Mouse (Mus musculus) embryo, embryonic 10.5 days (tissue): ENCODE results near the gene Cib1.

Experiments used
- DNase-seq: peaks from one replicate; pipeline ENCODE4 v3.0.0-alpha.2; 2015; ENCODE audit warnings: low spot score

Gene Cib1

DNA sequence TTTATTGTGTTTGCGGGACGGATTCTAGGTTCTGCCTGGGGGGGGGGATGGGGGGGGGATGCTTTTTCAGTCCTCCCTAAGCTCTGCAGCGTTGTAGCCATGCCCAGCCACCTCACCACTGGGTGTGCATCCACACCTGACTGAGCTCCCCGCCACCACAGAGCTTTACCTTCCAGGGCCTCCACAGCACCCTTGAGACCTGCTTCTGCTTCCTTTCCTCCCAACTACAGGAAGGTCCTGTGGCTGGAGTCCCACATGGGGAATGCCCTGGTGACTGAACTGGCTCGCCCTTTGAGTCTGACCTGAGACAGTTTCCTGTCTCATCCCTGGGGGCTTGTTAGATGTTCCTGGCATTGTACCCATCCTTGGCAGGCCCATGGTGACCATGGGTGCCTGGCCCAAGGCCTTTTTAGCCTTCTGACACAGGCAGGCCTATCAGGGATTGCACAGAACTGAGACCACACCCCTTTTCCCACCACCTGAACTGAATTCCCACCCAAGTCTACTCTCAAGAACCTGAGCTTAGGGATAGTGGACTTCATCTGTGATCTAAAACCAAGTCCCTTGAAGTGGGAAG, 31.6 kb downstream of the Cib1 start:
- no peak for DNase-seq

DNA sequence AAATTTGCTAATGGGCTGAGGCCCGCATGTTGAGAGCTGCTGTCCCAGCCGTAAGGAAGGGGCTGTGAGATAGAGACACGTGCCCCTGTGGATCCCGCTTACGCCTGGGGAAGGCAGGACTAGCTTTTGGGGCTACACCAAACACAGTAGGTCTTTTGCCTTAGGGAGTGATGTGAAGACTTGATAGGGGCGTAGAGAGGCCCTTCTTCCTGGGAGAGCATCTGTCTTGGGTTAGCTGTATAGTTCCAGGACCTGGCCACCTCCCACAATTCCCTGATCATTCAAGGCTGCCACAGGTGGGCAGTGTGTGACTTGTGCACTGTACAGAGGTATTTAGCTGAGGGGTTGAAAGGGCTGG, 32.0 kb downstream of the Cib1 start:
- DNase-seq, result no peak

DNA sequence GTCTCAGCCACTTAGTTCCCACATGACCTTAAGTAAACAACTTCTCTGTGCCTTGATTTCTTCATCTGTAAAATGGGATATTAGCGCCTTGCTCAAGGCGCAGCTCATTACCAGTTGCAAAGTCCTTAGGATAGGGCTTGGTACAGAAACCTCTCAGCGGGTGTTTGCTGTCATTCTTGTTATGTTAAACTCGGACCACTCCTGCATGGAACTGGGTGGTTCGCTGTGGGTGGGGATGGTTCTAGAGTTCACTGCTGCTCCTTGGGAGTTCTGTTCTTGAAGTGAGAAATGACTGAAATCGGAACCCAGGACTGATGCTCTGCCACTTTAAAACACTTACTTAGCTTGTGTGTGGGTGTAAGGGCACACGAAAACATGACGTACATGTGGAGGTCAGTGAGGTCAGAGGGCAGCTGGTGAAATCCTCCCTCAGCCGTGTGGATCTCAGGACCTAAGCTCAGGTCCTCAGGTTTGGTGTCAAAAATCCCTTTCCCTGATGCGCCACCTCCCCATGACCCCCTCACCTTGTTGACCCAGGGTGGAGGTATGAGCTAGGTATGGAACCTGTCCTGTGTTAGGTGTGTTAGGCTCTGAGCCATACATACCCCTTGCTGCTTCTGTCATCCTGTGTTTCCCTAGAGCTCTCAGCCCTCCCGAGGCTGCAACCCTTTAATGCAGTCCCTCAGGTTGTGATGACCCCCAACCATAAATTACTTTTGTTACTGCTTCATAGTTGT, 32.6 kb downstream of the Cib1 start:
- DNase-seq, result no peak

DNA sequence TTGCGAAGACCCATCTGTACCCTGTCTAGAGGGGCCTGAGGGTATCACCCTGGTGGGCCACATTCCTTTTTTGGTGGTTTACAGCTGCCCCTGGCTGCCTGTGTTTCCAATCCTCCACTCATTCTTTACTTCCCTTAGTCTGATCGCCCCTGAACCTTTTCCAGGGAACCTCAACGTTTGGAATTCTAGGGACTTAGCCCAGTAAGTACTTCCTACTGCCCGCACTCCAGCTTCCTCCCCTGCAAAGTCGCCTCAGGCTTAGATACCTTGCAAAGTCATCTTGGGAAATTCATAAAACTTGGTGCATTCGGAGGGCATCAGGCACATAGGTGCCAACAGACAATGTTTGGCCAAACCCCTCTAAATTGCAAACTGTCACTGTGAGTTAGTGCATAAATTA, 33.3 kb downstream of the Cib1 start:
- DNase-seq, result no peak

DNA sequence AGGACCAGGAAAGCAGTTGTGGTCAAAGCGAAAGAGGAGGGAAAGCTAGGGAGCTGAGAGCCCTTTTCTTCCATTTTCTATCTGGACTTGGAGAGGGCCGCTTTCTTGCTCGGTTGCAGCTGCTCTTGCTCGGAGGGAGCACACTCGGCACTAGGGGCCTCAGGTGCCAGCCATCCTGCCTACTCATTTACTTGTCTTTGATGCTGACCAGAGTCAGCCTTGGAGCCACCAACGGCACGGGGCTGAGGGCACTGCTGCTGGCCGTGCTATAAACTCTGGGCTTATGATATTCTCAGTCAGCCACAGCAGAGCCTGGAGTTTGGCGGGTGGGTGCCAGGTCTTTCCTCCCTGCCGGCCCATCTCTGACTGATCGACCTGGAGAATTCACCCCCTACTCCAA, 33.8 kb downstream of the Cib1 start:
- DNase-seq, result peak; percentile 43

DNA sequence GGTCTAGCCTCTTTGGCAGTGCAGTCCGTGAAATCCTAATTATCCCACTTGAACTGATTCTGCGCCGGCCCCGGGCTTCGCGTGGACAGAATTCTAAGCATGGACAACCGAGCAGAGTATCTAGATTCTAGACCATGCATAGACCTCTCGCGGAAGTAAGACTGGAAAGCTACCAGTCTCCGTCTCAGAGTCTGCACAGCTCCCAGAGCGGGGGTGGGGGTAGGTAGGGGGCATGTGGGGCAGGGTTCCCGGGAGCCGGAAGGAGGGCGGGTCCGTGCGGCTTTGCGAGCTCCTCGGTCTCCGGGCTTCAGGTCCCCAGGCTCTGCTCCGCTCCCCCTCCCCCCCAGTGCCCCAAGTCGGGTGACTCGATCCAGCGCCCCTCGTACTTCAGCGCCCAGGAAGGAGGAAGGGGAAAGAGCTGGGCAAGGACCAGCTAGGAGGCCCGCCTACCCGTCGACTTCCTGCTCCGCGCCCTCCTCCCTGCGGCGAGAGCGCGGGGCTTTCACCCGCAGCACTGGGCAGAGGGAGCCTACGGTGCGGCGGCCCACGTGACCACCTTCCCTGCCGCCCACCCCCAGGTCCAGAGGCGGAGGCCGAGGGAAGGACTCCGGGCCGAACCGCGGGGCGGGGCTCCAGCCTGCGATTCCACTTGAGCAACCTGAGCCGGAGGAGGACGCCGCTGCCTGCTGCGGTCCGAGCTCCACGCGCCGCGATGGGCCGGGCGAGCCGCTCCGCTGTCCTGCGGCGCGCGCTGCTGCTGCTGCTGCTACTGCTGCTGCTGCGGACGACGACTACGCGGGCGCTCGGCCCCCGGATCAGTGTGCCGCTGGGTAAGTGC, 34.5 kb downstream of the Cib1 start:
- DNase-seq, result peak; percentile 91

DNA sequence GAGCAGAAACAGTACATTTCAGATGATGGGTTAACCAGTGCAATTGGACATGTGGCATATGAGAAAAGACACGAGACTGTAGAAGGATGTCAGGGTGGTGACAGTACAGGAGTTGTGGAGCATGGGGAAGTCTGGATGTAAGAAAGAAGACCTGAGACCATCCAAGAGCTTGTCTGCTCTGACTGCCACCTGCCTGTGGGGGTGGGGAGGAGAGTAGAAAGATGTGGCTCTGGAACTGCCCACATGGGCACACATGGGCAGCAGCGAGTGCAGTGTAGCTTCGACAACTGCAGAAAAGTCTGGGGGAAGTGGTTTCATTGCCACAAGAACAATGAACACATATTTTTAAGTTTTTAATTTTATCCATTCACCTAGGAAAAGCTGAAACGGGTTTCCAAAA, 35.2 kb downstream of the Cib1 start:
- DNase-seq, result peak; percentile 42

DNA sequence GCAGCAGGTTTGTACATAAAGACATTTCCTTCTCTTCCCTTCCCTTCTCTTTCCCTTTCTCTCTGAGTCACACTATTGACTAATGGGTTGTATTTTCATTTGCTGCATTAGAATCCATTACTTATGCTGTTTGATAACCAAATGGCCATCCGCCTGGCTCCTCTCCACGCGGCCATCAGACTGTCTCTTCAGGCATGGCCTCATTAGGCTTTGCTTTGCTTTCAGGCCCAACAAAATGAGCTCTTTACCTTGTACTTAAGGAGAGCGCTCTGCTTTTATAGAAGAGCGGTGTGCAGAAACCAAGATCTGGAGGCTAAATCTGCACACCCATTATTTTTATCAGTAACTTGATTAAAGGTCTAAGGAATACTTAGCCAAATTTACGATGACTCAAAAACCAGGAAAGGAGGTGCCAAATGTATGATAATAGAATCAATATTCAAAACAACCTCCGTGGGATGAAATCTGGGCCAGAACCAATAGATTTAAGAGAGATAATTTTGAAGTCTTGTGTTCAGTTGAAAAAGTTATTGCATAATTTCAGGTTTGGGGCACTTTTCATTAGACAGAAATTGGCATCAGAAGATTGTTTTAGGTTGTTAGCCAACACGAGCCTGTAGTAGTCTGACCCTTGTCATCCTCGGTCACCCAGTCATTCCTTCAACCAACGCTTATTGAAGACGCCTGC, 36.9 kb downstream of the Cib1 start:
- DNase-seq, result no peak

DNA sequence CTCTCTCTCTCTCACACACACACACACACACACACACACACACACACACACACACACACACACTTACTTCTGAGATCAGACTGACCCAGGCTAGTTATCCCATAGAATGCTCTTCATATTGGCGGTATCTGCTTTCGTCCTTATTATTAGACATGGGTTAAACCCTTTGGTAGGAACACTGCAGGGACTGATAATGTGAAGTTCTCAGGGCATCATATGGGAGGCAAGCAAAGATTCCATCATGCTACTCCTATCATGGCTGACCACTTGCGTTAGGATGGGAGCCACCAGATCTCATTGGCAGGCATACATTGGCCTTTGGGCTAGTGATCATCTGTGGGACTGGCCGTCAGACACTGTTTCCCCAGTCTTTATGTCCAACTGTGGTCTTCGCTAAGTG, 37.5 kb downstream of the Cib1 start:
- no peak for DNase-seq

DNA sequence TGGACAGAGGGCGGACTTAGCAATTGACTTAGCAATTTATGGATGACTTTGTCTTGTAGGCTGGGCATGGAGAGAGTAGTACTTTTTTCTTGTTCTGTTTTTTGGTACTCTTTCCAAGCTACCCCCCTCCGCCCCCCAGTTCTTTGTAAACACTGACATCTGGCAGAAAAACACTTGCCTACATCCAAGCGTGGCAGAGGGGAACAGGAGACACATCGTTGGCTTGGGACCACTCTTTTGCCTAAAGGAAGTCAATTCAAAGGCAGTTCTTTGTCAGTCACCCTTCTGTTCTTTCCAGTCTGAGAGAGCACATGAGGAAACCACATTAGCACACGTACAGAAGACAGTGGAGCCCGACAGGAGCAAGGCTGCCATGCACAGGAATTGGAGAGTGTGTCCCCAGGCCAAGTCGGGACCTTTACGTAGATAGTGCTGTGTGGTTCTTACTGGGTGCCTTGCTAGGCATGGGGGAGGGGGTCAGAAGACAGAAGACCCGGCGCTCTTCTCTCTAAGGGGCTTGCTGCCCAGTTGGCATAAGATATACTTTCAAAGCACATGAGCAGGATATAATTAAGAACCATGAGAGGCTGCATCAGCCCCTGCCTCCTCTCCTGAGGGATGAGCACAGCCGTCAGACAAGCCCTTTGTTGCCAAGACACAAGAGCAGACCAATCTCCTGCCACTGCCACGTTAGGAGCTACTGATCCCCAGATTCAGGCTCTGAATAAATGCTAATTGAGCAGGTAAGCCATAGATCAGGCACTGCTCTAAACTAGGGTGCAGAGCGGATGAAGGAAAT, 38.5 kb downstream of the Cib1 start:
- no peak for DNase-seq

DNA sequence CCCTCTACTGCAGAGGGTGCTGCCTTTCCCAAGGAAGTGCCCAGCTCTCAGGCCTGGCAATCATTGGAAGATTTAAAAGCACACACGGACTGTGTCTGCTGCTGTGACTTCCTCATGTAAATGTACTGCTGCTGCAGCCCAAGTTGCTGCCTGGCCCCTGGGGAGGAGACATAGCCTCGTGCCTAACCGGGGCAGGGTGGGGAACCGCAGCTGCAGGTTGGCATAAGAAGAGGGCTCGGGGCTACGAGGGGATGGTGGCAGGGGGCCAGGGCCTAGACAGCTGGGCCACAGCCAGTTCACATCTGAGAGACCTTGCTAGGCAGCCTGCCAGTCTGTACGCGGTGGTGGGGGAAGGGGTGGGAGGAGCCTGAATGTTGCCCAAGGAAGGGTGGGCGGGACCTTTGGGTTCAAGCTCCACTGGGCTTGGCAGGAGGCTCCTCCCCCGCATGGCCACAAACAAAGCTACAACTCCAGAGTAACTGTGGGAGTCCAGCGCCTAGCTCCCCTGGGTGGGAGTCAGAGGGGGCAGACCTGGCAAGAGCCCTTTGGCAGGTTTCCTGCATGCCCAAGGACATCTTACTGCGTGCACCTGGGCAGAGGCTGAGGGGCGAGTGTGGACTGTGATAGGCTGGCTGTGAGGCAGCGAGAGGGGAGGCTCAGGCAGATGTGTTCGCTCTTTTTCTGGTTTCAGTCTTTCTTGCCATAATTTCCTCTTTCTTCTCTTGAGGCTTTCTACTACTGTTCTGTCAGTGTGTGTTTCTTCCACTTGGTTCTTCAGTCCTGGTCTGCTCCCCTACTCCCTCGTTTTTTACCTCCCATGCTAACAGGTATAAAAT, 40.2 kb downstream of the Cib1 start:
- DNase-seq, result peak; percentile 94

DNA sequence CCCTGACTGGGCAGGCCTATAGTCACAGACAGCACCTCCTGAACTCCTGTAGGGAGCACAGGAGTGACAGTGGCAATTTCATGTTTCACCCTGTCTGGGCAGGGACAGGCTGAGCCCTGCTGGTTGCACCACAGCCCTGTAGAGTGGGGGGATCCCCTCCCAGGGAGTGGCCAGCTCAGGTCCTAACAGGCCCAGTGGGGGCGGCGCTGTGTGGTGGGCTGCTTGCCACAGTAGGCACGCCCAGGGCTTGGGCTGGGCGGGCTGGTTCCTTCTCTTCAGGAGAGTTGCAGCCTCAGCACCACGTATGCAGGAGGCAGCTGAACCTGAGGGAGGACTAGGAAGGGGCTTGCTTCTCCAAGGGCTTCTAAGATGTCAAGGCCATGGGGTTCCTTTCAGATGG, 41.2 kb downstream of the Cib1 start:
- DNase-seq, result peak; percentile 33

DNA sequence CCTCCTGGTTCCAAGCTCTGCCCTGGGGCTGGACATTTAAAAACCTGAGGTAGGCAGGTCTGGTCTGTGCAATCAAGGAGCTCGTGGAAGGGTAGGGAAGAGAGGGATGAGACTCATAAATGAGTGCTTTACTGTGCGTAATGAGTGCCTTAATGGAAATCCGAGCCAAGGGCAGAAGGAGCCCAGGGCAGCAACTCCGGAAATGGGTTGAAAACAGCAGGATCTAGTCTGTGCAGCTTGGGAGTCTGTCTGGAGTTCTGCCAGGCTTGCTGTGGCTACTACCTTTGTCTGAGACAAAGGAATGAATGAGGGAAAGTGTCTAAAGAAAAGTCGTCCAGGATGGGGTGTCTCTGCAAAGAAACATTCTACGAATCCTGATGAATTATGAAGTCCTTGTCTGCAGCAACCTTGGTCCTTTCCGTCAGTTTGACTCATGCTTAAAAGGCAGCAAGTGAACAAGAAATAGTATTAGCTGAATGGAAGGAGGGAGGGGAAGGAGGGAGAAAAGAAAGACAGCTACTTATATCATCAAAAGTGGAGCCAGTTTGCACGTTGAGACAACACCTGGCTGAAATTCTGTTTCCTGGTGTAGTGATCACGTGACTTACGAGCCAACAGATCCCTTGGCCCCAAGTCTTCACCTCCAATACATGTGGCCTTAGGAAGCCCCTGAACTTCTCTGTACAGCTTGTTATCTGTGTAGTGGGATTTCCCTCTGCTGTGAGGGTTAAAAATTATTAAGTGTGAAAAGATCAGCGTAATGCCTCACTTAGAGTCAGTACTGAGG, 43.3 kb downstream of the Cib1 start:
- no peak for DNase-seq

DNA sequence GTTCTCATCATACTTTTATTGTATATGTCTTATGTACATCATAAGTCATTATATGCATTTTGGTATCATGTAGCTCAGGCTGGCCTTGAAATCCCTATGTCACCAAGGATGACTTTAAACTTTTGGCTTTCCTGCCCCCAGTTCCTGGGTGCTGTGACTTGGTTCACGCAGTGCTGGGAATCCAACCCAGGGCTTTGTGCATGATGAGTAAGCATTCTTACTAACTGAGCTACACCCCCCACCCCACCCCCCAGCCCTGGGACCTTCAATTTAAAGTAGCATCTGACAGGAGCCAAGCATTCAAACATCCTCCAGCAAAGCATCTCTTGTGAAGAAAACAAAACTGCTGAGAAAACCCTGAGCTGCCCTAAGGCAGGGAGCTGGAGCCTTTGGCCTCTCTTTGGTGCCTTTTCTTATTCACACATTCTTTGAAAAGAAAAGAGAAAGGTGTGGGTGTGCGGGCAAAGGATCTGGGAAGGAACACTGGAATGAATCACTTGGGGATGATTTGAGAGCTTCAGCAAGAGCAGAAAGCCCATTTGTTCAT, 44.0 kb downstream of the Cib1 start:
- no peak for DNase-seq

DNA sequence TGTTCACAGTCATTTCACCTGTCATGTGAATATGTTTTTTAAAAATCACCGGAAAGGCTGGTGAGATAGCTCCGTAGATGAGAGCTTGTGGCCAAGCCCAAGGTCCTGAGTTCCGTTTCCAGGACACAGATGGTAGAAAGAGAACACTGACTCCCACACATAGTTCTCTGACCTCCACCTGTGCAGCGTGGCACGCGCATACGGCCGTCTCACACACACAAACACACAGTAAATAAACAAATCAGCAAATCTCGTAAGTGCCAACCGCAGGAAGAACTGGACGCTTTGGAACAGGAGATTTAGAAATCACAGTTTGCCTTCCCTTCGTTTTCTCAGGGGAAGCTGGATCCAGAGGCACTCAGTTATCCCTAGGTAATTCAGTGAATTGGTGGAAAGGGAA, 45.1 kb downstream of the Cib1 start:
- DNase-seq, result no peak

DNA sequence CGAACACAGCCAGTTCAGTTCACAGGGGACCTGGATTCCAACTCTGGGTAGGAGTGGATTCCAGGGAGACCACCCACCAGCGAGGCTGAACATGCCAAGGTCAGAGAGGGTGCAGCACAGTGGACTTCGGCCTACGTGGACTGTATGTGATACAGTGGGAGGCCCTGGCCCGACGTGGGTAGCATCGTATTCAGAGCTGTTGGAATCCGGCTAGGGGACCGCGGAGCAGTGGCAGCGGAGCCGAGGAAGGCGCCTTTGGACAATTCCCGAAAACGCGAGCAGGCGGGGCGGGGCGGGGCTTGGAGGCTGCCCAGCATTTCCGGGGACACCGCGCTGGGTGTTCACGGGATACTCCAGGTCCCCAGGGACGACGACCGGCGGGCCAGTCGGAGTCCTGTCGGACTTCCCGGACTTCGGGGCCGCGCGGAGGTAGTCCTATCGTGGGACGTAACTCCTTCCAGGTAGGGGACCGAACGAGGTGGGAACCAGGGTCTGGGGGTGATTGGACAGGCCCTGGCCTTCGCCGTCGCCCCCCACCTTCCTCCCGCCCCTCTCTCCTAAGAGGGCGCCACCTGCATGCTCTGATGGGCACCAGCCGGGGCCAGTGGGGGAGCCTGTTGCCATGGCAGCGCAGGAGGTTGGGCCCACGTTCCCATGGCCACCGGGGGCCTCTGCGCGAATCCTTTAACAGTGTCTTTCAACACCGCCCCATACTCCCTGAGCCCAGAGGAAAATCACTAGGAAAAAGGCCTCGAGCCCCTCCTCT, 45.9 kb downstream of the Cib1 start, which contains the start of gene Sema4b:
Gene Sema4b (plus strand): TSS at position 311 of the 766 bp plus-strand sequence.
- DNase-seq, result peak; percentile 95

DNA sequence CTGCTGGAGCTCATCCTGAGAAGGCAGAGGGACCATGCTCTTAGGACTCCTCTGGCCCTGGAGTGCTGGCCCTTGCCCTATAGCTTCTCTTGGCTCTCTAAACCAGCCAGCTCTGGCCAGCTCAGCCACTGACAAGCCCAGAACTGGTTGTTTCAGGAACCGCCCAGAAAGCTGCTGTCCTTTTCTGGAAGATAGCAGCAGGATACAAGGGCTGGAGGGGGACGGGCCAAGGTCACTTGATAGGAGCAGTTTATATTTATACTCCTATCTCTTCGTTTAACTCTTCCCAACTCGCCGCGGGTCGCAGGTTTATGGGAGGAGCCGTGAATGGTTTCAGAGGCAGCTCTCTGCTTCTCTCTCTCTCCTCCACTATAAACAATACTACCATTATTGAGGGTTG, 46.6 kb downstream of the Cib1 start:
- DNase-seq, result peak; percentile 64

DNA sequence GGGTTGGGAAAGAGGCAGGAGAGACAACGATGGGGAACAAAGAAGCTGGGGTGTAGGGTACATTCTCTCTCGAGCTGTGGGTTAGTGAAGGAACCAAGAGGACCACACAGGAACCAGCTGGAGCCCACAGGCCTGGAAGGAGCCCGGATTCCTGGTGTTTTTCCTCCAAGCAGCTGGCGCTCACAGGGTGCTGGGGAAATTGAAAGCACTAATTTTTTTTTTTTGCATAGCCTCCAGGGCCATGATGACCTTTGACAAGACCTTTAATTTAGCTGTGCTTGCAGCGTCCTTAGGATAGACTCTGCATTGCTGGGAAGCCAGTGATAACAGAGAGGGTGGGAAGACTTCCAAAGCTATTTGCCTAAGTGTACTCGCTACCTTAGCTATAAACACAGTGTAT, 47.6 kb downstream of the Cib1 start:
- DNase-seq, result no peak

DNA sequence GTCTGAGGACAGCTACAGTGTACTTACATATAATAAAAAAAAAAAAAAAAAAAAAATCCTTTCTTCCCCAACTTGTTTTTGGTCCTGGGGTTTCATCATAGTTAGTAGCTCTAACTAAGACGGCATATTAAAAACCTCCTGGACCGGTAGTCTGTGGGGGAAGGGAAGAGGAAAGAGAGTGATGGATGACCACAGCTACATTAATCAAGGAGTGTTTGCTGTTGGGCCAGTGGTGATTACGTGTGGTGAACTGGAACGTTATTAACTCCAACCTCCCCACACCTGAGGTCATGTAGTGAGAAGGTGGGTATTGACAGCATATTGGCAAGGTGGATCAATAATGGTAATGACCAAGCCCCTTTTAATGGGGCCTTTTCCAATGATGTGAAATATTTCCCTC, 48.1 kb downstream of the Cib1 start:
- no peak for DNase-seq
